Mouse (Mus musculus): Measurements from ENCODE around the gene Fut2. TPM values are rescaled to one million over a fixed set of nuclear protein-coding genes. Genes with fewer than 3 reads are reported as not detected.

Gene Fut2
- polyA plus RNA-seq, 1 experiment = 1.3 TPM

DNA sequence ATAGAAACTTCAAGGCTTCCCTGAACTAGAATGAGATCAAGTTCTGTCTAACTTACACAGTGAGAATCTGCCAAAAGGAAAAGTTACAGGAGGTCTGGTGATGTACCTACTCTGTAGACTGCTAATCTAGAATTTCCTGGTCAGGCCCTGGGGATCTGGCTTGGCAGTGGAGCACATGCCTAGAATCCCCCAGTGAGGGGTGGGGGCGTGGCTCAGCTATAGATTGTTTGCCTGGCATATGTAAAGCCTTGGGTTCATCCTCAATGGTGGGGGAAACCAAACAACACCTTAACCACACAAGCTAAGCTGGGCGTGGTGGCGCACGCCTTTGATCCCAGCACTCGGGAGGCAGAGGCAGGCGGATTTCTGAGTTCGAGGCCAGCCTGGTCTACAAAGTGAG is 31.7 kb upstream of the Fut2 start:
- 90% methylated on average over 7 of the region's 7 CpGs for WGBS

DNA sequence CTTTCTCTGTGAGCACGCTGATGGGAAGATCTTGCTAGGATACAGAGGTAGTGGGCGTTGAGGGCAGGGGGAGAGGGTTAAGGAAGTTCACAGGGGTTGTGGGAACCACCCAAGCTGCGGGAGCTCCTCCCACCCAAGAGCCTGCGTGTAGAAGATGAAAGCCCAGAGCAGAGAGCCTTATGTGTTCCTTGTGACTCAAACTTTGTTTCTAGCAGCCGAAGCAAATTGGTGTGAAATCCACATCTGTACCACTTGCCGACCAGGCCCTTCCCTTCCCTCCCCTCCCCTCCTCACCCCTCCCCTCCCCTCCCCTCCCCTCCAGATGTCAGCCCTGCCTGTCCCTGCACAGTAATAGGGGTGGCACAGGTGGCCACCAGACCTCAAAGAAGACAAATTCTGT is 28.9 kb upstream of the Fut2 start:
- TF ChIP-seq POLR2A (IDR thresholded peaks at IDR 0.05; ENCODE audit: control insufficient read depth, extremely low read depth, insufficient read depth, low read length, poor library complexity) (no peak), CTCF (IDR thresholded peaks at IDR 0.05; ENCODE audit: borderline replicate concordance, control insufficient read depth, extremely low read depth, insufficient read depth, low read length, poor library complexity) (no peak)
- Histone ChIP-seq H3K4me1 (replicated peaks; ENCODE audit: control insufficient read depth, insufficient read depth, low read length) (peaks cover 12% of the 10 kb centered on the region), H3K36me3 (ENCODE audit: control insufficient read depth, insufficient read depth, low read length) (no peaks in the 10 kb centered on the region), H3K27me3 (ENCODE audit: control insufficient read depth, insufficient read depth, low read length) (peaks cover 11% of the 10 kb centered on the region; the same call in 1 of the 2 replicates), H3K27ac (ENCODE audit: control insufficient read depth, insufficient read depth, low read length) (no peak overlapping the region), H3K4me3 (ENCODE audit: control insufficient read depth, insufficient read depth, low read length) (no peak overlapping the region)
- no peak for DNase-seq
- 6% methylated on average over 6 of the region's 6 CpGs for WGBS

More for the DNA sequence above, 31.7 kb upstream of the Fut2 start:
- peaks cover 18% of the 10 kb centered on the region for H3K4me1 ChIP-seq (replicated peaks; ENCODE audit: control insufficient read depth, insufficient read depth, low read length)
- no peak for DNase-seq
- no peak overlapping the region for H3K27ac ChIP-seq (ENCODE audit: control insufficient read depth, insufficient read depth, low read length)
- TF ChIP-seq CTCF (IDR thresholded peaks at IDR 0.05; ENCODE audit: borderline replicate concordance, control insufficient read depth, extremely low read depth, insufficient read depth, low read length, poor library complexity) (no peak), POLR2A (IDR thresholded peaks at IDR 0.05; ENCODE audit: control insufficient read depth, extremely low read depth, insufficient read depth, low read length, poor library complexity) (no peak)
- no peaks in the 10 kb centered on the region for H3K36me3 ChIP-seq (ENCODE audit: control insufficient read depth, insufficient read depth, low read length)
- H3K4me3 ChIP-seq (ENCODE audit: control insufficient read depth, insufficient read depth, low read length) = no peak overlapping the region
- H3K27me3 ChIP-seq (ENCODE audit: control insufficient read depth, insufficient read depth, low read length) = peaks cover 16% of the 10 kb centered on the region; the same call in 1 of the 2 replicates

DNA sequence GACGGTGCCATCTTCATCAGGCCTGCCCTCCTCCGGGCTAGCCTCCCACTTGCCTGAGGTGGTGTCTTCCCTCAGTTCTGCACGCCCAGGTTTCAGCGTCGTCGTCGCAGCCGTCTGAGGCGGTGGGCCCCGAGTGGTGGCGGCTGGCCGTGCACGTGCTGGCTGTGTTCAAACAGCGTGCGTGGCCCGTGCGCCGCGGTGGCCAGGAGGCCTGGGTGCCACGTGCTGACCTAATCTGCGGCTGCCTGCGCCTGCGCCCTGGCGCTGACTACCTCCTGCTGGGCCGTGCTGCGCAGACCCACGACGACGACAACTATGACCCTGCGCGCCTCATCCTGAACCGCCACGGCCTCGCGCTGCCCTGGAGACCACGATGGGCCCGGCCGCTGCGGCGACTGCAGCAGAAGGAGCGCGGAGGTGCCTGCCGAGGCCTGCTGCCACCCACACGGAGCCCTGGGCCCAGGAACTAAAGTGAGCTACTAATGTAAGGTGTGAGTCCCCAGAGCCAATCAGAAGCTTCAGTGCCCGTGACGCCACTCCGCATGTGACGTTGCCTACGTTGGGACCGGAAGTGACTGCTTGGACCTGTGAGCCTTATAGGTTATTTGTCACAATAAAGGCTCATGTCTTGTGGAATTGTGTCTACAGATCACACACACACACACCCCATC is 27.9 kb upstream of the Fut2 start, which contains the start of gene Sec1:
Gene Sec1, minus strand, starts transcription at position 482 of the 671 bp plus-strand sequence.
- DNase-seq = no peak
- 97% methylated on average over 50 of the region's 50 CpGs for WGBS
- no peak within 1 kb of the TSS for H3K27ac ChIP-seq (ENCODE audit: control insufficient read depth, insufficient read depth, low read length)
- H3K27me3 ChIP-seq (ENCODE audit: control insufficient read depth, insufficient read depth, low read length) = peaks cover under 1% of the 10 kb centered on the region; the same call in 1 of the 2 replicates
- H3K36me3 ChIP-seq (ENCODE audit: control insufficient read depth, insufficient read depth, low read length) = no peaks in the 10 kb centered on the region
- TF ChIP-seq POLR2A (IDR thresholded peaks at IDR 0.05; ENCODE audit: control insufficient read depth, extremely low read depth, insufficient read depth, low read length, poor library complexity) (no peak), CTCF (IDR thresholded peaks at IDR 0.05; ENCODE audit: borderline replicate concordance, control insufficient read depth, extremely low read depth, insufficient read depth, low read length, poor library complexity) (no peak)
- peaks cover 6% of the 10 kb centered on the region; the same call in 1 of the 2 replicates for H3K4me1 ChIP-seq (replicated peaks; ENCODE audit: control insufficient read depth, insufficient read depth, low read length)
- H3K4me3 ChIP-seq (ENCODE audit: control insufficient read depth, insufficient read depth, low read length) = no peak within 1 kb of the TSS

DNA sequence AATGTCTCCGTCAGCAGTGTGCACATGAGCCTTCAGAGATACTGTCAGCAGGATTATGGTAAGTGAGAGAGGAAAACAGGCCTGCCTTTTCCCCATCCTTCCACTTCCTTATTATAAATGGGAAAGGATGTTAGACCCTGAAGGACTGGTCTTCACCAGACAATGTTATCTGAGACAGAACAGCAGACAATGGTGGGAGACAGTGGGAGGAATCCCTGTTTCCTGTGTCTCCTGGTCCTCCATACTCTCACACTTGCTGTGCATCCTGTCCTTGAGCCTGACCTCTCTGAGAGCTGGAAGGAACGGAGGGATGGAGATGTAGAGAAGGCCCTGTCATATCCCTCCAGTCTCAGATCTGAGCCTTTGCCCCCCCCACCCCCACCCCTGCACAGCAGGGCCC is 26.2 kb upstream of the Fut2 start:
- H3K27me3 ChIP-seq (ENCODE audit: control insufficient read depth, insufficient read depth, low read length) = no peaks in the 10 kb centered on the region
- no peaks in the 10 kb centered on the region for H3K36me3 ChIP-seq (ENCODE audit: control insufficient read depth, insufficient read depth, low read length)
- DNase-seq = no peak
- H3K4me1 ChIP-seq (replicated peaks; ENCODE audit: control insufficient read depth, insufficient read depth, low read length) = peaks cover 6% of the 10 kb centered on the region; the same call in 1 of the 2 replicates
- no peak overlapping the region for H3K27ac ChIP-seq (ENCODE audit: control insufficient read depth, insufficient read depth, low read length)
- WGBS = 92% methylated on average over 2 of the region's 2 CpGs
- H3K4me3 ChIP-seq (ENCODE audit: control insufficient read depth, insufficient read depth, low read length) = no peak overlapping the region
- no peak for TF ChIP-seq POLR2A (IDR thresholded peaks at IDR 0.05; ENCODE audit: control insufficient read depth, extremely low read depth, insufficient read depth, low read length, poor library complexity)
- no peak for TF ChIP-seq CTCF (IDR thresholded peaks at IDR 0.05; ENCODE audit: borderline replicate concordance, control insufficient read depth, extremely low read depth, insufficient read depth, low read length, poor library complexity)

DNA sequence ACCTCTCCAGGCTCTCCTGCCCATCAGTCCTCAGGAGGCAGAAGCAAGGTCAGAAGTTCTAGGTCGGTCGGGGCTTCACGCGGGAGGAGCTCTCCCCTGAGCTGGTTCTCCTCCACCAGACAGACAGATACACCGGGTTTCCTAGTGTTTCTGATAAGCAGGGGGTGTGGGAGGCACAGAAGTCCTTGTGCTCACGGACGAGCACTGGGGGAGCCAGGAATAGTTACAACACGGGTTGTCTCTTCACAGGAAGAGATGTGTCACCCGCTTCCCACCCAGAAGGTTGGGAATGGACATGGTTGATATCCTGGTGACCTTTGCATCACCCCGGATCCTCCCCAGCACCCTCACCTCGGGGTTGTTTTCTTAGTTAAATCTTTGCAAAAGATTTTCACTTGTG is 23.6 kb upstream of the Fut2 start:
- Histone ChIP-seq H3K4me1 (replicated peaks; ENCODE audit: control insufficient read depth, insufficient read depth, low read length) (0 out of 2 replicates have a peak, but pooled peaks cover under 1% of the 10 kb centered on the region), H3K27me3 (ENCODE audit: control insufficient read depth, insufficient read depth, low read length) (no peaks in the 10 kb centered on the region), H3K4me3 (ENCODE audit: control insufficient read depth, insufficient read depth, low read length) (no peak overlapping the region), H3K36me3 (ENCODE audit: control insufficient read depth, insufficient read depth, low read length) (no peaks in the 10 kb centered on the region), H3K27ac (ENCODE audit: control insufficient read depth, insufficient read depth, low read length) (no peak overlapping the region)
- no peak for DNase-seq
- 92% methylated on average over 11 of the region's 11 CpGs for WGBS
- TF ChIP-seq CTCF (IDR thresholded peaks at IDR 0.05; ENCODE audit: borderline replicate concordance, control insufficient read depth, extremely low read depth, insufficient read depth, low read length, poor library complexity) (no peak), POLR2A (IDR thresholded peaks at IDR 0.05; ENCODE audit: control insufficient read depth, extremely low read depth, insufficient read depth, low read length, poor library complexity) (no peak)

DNA sequence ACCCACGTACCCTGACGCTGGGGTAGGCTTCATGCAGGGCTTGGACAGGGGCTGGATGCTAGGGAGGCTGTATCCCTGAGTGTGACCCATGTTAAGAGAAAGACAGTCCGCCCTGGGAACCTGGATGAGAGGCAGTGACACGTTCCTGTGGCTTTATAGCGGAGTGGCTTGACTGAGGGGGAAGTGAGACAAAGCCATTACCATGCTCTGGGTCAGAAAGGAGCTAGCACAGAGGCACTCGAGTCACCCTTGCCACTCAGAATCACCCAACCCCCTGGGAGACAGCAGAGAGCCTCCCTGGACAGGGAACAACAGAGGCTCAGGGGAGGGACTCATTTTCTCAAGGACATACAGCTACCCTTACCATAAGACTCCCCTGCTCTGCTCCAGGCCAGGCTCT is 22.9 kb upstream of the Fut2 start:
- TF ChIP-seq CTCF (IDR thresholded peaks at IDR 0.05; ENCODE audit: borderline replicate concordance, control insufficient read depth, extremely low read depth, insufficient read depth, low read length, poor library complexity) = no peak
- no peak for TF ChIP-seq POLR2A (IDR thresholded peaks at IDR 0.05; ENCODE audit: control insufficient read depth, extremely low read depth, insufficient read depth, low read length, poor library complexity)
- 66% methylated on average over 6 of the region's 6 CpGs for WGBS
- H3K27me3 ChIP-seq (ENCODE audit: control insufficient read depth, insufficient read depth, low read length) = no peaks in the 10 kb centered on the region
- peaks cover 3% of the 10 kb centered on the region; the same call in 1 of the 2 replicates for H3K4me1 ChIP-seq (replicated peaks; ENCODE audit: control insufficient read depth, insufficient read depth, low read length)
- no peaks in the 10 kb centered on the region for H3K36me3 ChIP-seq (ENCODE audit: control insufficient read depth, insufficient read depth, low read length)
- H3K27ac ChIP-seq (ENCODE audit: control insufficient read depth, insufficient read depth, low read length) = no peak overlapping the region
- H3K4me3 ChIP-seq (ENCODE audit: control insufficient read depth, insufficient read depth, low read length) = no peak overlapping the region
- no peak for DNase-seq

Data from thymus, adult 2 months (tissue).